Mouse (Mus musculus) activated CD4-positive, CD25-positive, alpha-beta regulatory T cell, adult 9 weeks (primary cell): ENCODE data around the gene Shtn1. TPM values are rescaled to one million over a fixed set of nuclear protein-coding genes. Genes with fewer than 3 reads are reported as not detected.

Experiments
- polyA plus RNA-seq: library from polyadenylated mRNA; unstranded; fragments of 100-300 nt; shearing (Covaris generic); gene quantifications from one replicate; pipeline ENCODE4 v1.2.1, GENCODE M21; 2017

Gene Shtn1
- polyA plus RNA-seq, result 2.0 TPM

DNA sequence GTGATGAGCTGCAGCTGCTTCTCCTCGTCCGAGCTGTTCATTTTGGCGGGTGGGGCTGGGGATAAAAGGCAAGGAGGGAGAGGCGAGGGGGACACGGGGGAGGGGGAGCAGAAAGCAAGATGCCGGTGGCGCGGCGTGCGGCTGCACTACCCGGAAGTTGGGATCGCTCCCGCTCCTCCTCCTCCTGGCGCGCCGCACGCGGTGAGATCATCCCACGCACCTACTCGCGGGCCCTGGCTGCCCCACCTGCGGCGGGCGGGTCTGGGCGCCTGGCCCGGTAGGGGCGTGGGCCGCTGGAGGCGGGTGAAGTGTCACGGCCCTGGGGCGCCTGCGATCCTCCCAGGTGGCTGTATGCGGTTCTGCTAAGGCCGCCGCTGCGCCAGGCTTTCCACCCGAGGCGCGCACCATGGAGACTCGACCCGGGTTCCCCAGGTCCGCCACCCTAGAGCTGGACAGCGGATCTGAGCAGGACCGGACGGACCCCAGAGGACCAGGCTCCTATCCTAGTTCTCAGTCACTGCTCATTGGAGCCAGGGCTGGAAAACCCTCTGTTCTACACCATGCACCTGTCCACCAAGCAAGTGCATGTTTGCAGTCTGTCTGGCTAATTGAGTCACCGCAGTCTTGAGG, at the start of gene Shtn1:
Gene Shtn1, minus strand, starts transcription at position 629 of the 630 bp plus-strand sequence.

GRCm38 (mm10) chr19:58942841-58943828, 132.8 kb downstream of the Shtn1 start, which contains the start of the genes Eno4 and Hspa12a:
TSS of gene Eno4 (plus strand) at chr19:58943425.
TSS of gene Hspa12a (minus strand) at chr19:58943654.

Other genes starting within 250 kb of the Shtn1 start
- gene Eno4, start 132.7 kb downstream of the Shtn1 start, polyA plus RNA-seq, result not detected
- 2.4 TPM for gene Hspa12a, start 132.4 kb downstream of the Shtn1 start, polyA plus RNA-seq
- gene Vax1, start 94.0 kb upstream of the Shtn1 start, polyA plus RNA-seq, result not detected
- gene Kcnk18, start 143.1 kb upstream of the Shtn1 start, polyA plus RNA-seq, result not detected
- 5.3 TPM for gene Slc18a2, start 184.8 kb upstream of the Shtn1 start, polyA plus RNA-seq
- 111 TPM for gene Rps12-ps3, start 246.2 kb upstream of the Shtn1 start, polyA plus RNA-seq